Mouse (Mus musculus): ENCODE measurements around the gene Trim60. TPM values are rescaled to one million over a fixed set of nuclear protein-coding genes. Genes with fewer than 3 reads are reported as not detected.

Trim60 gene
- polyA plus RNA-seq (2012; rRNA removed) = not detected in 2 replicates

- TF ChIP-seq CTCF (IDR thresholded peaks at IDR 0.05; ENCODE audit: extremely low read depth, insufficient read depth, low read length) (no peak), POLR2A (IDR thresholded peaks at IDR 0.05; ENCODE audit: extremely low read depth, insufficient read depth, low read length) (no peak)
These were observed at the start of gene Trim60, which contains the start of gene Trim61 for GRCm38 (mm10) chr8:65018423-65018822. Trim60 (minus strand) TSS chr8:65018584. Trim61 (minus strand) TSS chr8:65018523.

GRCm38 (mm10) chr8:65067694-65068472 is 49.5 kb upstream of the Trim60 start:
- H3K4me1 ChIP-seq (ENCODE audit: control insufficient read depth, insufficient read depth, low read length) = no peaks in the 10 kb centered on the region
- H3K27ac ChIP-seq (ENCODE audit: insufficient read depth, low read length) = no peak overlapping the region
- no peak overlapping the region for H3K4me3 ChIP-seq (ENCODE audit: insufficient read depth, low read length)
- TF ChIP-seq CTCF (IDR thresholded peaks at IDR 0.05; ENCODE audit: extremely low read depth, insufficient read depth, low read length) (no peak), POLR2A (IDR thresholded peaks at IDR 0.05; ENCODE audit: extremely low read depth, insufficient read depth, low read length) (no peak)

More at GRCm38 (mm10) chr8:65018423-65018822, at the start of gene Trim60, which contains the start of gene Trim61:
- no peak within 1 kb of the TSS for H3K27ac ChIP-seq (ENCODE audit: insufficient read depth, low read length)
- no peak within 1 kb of the TSS for H3K4me3 ChIP-seq (ENCODE audit: insufficient read depth, low read length)
- H3K4me1 ChIP-seq (ENCODE audit: control insufficient read depth, insufficient read depth, low read length) = no peaks in the 10 kb centered on the region

GRCm38 (mm10) chr8:65067031-65067430 is 48.6 kb upstream of the Trim60 start:
- Histone ChIP-seq H3K4me1 (ENCODE audit: control insufficient read depth, insufficient read depth, low read length) (no peaks in the 10 kb centered on the region), H3K4me3 (ENCODE audit: insufficient read depth, low read length) (no peak overlapping the region), H3K27ac (ENCODE audit: insufficient read depth, low read length) (no peak overlapping the region)
- TF ChIP-seq CTCF (IDR thresholded peaks at IDR 0.05; ENCODE audit: extremely low read depth, insufficient read depth, low read length) = no peak
- TF ChIP-seq POLR2A (IDR thresholded peaks at IDR 0.05; ENCODE audit: extremely low read depth, insufficient read depth, low read length) = no peak

- no peak for TF ChIP-seq POLR2A (IDR thresholded peaks at IDR 0.05; ENCODE audit: extremely low read depth, insufficient read depth, low read length)
- no peak for TF ChIP-seq CTCF (IDR thresholded peaks at IDR 0.05; ENCODE audit: extremely low read depth, insufficient read depth, low read length)
- Histone ChIP-seq H3K4me3 (ENCODE audit: insufficient read depth, low read length) (no peak overlapping the region), H3K27ac (ENCODE audit: insufficient read depth, low read length) (no peak overlapping the region), H3K4me1 (ENCODE audit: control insufficient read depth, insufficient read depth, low read length) (no peaks in the 10 kb centered on the region)
These were observed 47.2 kb upstream of the Trim60 start for GRCm38 (mm10) chr8:65065622-65066021.

- H3K4me1 ChIP-seq (ENCODE audit: control insufficient read depth, insufficient read depth, low read length) = no peaks in the 10 kb centered on the region
- TF ChIP-seq POLR2A (IDR thresholded peaks at IDR 0.05; ENCODE audit: extremely low read depth, insufficient read depth, low read length) (no peak), CTCF (IDR thresholded peaks at IDR 0.05; ENCODE audit: extremely low read depth, insufficient read depth, low read length) (no peak)
These were observed 45.7 kb upstream of the Trim60 start for GRCm38 (mm10) chr8:65064071-65064470.

GRCm38 (mm10) chr8:65062195-65062594 is 43.8 kb upstream of the Trim60 start:
- H3K4me1 ChIP-seq (ENCODE audit: control insufficient read depth, insufficient read depth, low read length) = no peaks in the 10 kb centered on the region
- TF ChIP-seq POLR2A (IDR thresholded peaks at IDR 0.05; ENCODE audit: extremely low read depth, insufficient read depth, low read length) (no peak), CTCF (IDR thresholded peaks at IDR 0.05; ENCODE audit: extremely low read depth, insufficient read depth, low read length) (no peak)
- no peak overlapping the region for H3K4me3 ChIP-seq (ENCODE audit: insufficient read depth, low read length)
- no peak overlapping the region for H3K27ac ChIP-seq (ENCODE audit: insufficient read depth, low read length)

More at GRCm38 (mm10) chr8:65064071-65064470, 45.7 kb upstream of the Trim60 start:
- H3K27ac ChIP-seq (ENCODE audit: insufficient read depth, low read length) = no peak overlapping the region
- H3K4me3 ChIP-seq (ENCODE audit: insufficient read depth, low read length) = no peak overlapping the region

- H3K4me1 ChIP-seq (ENCODE audit: control insufficient read depth, insufficient read depth, low read length) = no peaks in the 10 kb centered on the region
- TF ChIP-seq CTCF (IDR thresholded peaks at IDR 0.05; ENCODE audit: extremely low read depth, insufficient read depth, low read length) (no peak), POLR2A (IDR thresholded peaks at IDR 0.05; ENCODE audit: extremely low read depth, insufficient read depth, low read length) (no peak)
- no peak overlapping the region for H3K27ac ChIP-seq (ENCODE audit: insufficient read depth, low read length)
- H3K4me3 ChIP-seq (ENCODE audit: insufficient read depth, low read length) = no peak overlapping the region
These were observed 38.3 kb upstream of the Trim60 start for GRCm38 (mm10) chr8:65056722-65057121.

GRCm38 (mm10) chr8:65053968-65054367 is 35.6 kb upstream of the Trim60 start:
- TF ChIP-seq CTCF (IDR thresholded peaks at IDR 0.05; ENCODE audit: extremely low read depth, insufficient read depth, low read length) (no peak), POLR2A (IDR thresholded peaks at IDR 0.05; ENCODE audit: extremely low read depth, insufficient read depth, low read length) (no peak)
- H3K27ac ChIP-seq (ENCODE audit: insufficient read depth, low read length) = no peak overlapping the region
- no peak overlapping the region for H3K4me3 ChIP-seq (ENCODE audit: insufficient read depth, low read length)
- H3K4me1 ChIP-seq (ENCODE audit: control insufficient read depth, insufficient read depth, low read length) = no peaks in the 10 kb centered on the region

- Histone ChIP-seq H3K4me1 (ENCODE audit: control insufficient read depth, insufficient read depth, low read length) (no peaks in the 10 kb centered on the region), H3K27ac (ENCODE audit: insufficient read depth, low read length) (no peak overlapping the region), H3K4me3 (ENCODE audit: insufficient read depth, low read length) (no peak overlapping the region)
- TF ChIP-seq CTCF (IDR thresholded peaks at IDR 0.05; ENCODE audit: extremely low read depth, insufficient read depth, low read length) = no peak
- TF ChIP-seq POLR2A (IDR thresholded peaks at IDR 0.05; ENCODE audit: extremely low read depth, insufficient read depth, low read length) = no peak
These were observed 35.2 kb upstream of the Trim60 start for GRCm38 (mm10) chr8:65053554-65053953.

- TF ChIP-seq CTCF (IDR thresholded peaks at IDR 0.05; ENCODE audit: extremely low read depth, insufficient read depth, low read length) = no peak
- no peak for TF ChIP-seq POLR2A (IDR thresholded peaks at IDR 0.05; ENCODE audit: extremely low read depth, insufficient read depth, low read length)
These were observed 29.4 kb upstream of the Trim60 start for GRCm38 (mm10) chr8:65047801-65048200.

More at GRCm38 (mm10) chr8:65047801-65048200, 29.4 kb upstream of the Trim60 start:
- Histone ChIP-seq H3K4me1 (ENCODE audit: control insufficient read depth, insufficient read depth, low read length) (no peaks in the 10 kb centered on the region), H3K27ac (ENCODE audit: insufficient read depth, low read length) (no peak overlapping the region), H3K4me3 (ENCODE audit: insufficient read depth, low read length) (no peak overlapping the region)

Measured in cortical plate, adult 2 months (tissue).